Mouse (Mus musculus) kidney, postnatal 0 days (tissue): Measurements from ENCODE around the gene Tead2. TPM values are rescaled to one million over a fixed set of nuclear protein-coding genes. Genes with fewer than 3 reads are reported as not detected.

Source experiments
- ATAC-seq: fragments of 200-750 bp; cut with Nextera tagmentation; replicated peaks from 2 replicates; pipeline ENCODE4 v1.8.0; 2017; ENCODE audit warnings: low read depth, moderate number of reproducible peaks, moderate TSS enrichment, moderate library complexity; ENCODE audit not compliant: low FRiP score
- DNase-seq: peaks from one replicate; pipeline ENCODE4 v3.0.0-alpha.2; 2016; ENCODE audit warnings: low spot score
- H3K27ac ChIP-seq: fragments of 300-500 bp; sonication (generic); 2 replicates; pipeline ENCODE4 v1.5.1; 2014; ENCODE audit warnings: mild to moderate bottlenecking
- H3K27me3 ChIP-seq: fragments of 300-500 bp; sonication (generic); 2 replicates; pipeline ENCODE4 v1.6.1; 2014; ENCODE audit warnings: low read length, mixed read lengths; ENCODE audit not compliant: insufficient read depth
- H3K36me3 ChIP-seq: fragments of 300-500 bp; sonication (generic); 2 replicates; pipeline ENCODE4 v1.6.1; 2014; ENCODE audit warnings: low read length, mixed read lengths; ENCODE audit not compliant: insufficient read depth
- H3K4me1 ChIP-seq: fragments of 300-500 bp; sonication (generic); replicated peaks from 2 replicates; pipeline ENCODE4 v1.6.1; 2014; ENCODE audit warnings: antibody characterized with exemption, low read length, mixed read lengths; ENCODE audit not compliant: insufficient read depth
- H3K4me2 ChIP-seq: fragments of 300-500 bp; sonication (generic); 2 replicates; pipeline ENCODE4 v1.6.1; 2014; ENCODE audit warnings: mild to moderate bottlenecking, low read length, moderate library complexity, mixed read lengths
- H3K4me3 ChIP-seq: fragments of 300-500 bp; sonication (generic); replicated peaks from 2 replicates; pipeline ENCODE4 v1.5.1; 2014; ENCODE audit warnings: low read depth, low read length
- H3K9ac ChIP-seq: fragments of 300-500 bp; sonication (generic); 2 replicates; pipeline ENCODE4 v1.6.1; 2014; ENCODE audit warnings: low read depth, low read length
- H3K9me3 ChIP-seq: fragments of 300-500 bp; sonication (generic); replicated peaks from 2 replicates; pipeline ENCODE4 v1.6.1; 2016; ENCODE audit warnings: low read length, inconsistent platforms, mixed read lengths
- CTCF ChIP-seq: IDR thresholded peaks from 2 replicates; pipeline ENCODE4 v1.5.1; 2016; ENCODE audit warnings: antibody characterized with exemption, low read depth, mild to moderate bottlenecking, moderate library complexity
- WGBS: fragments of 180-500 bp; shearing (Covaris S2); extraction: QIAGEN DNeasy Blood & Tissue Kit; methylation state at CpG from one replicate; pipeline ENCODE4 v1.1.7; 2014; 5-methylcytosine and 5-hydroxymethylcytosine counted together
- polyA plus RNA-seq: library from polyadenylated mRNA; unstranded; fragments of >200 nt; fragmentation: Nextera tagmentation; extraction: Ambion mirVana; gene quantifications from 2 replicates; pipeline ENCODE4 v1.2.1, GENCODE M21; 2015

Gene Tead2
- polyA plus RNA-seq, 1 experiment from 2014 or later: 94.3 TPM

- no peaks in the 10 kb centered on the region for H3K9me3 ChIP-seq
- no peak overlapping the region for H3K4me2 ChIP-seq
- WGBS: 87% methylated on average over 18 of the region's 18 CpGs
- no peaks in the 10 kb centered on the region for H3K4me1 ChIP-seq
- no peak for DNase-seq
- H3K4me3 ChIP-seq: no peak overlapping the region
- H3K36me3 ChIP-seq: peaks cover 62% of the 10 kb centered on the region
- no peak overlapping the region for H3K27ac ChIP-seq
- TF ChIP-seq CTCF: no peak
- H3K9ac ChIP-seq: no peak overlapping the region
- no peak for ATAC-seq
- H3K27me3 ChIP-seq: no peaks in the 10 kb centered on the region
Observed at GRCm38 (mm10) chr7:45228548-45228947, 13.0 kb downstream of the Tead2 start.

GRCm38 (mm10) chr7:45229046-45229445 lies 13.5 kb downstream of the Tead2 start:
- H3K27me3 ChIP-seq: no peaks in the 10 kb centered on the region
- no peak overlapping the region for H3K27ac ChIP-seq
- 92% methylated on average over 8 of the region's 8 CpGs for WGBS
- DNase-seq: no peak
- no peak overlapping the region for H3K4me3 ChIP-seq
- peaks cover 61% of the 10 kb centered on the region for H3K36me3 ChIP-seq
- TF ChIP-seq CTCF: no peak
- peaks cover 3% of the 10 kb centered on the region for H3K4me1 ChIP-seq
- H3K9ac ChIP-seq: no peak overlapping the region
- ATAC-seq: no peak
- H3K9me3 ChIP-seq: no peaks in the 10 kb centered on the region
- no peak overlapping the region for H3K4me2 ChIP-seq

- Histone ChIP-seq H3K4me3 (no peak overlapping the region), H3K36me3 (peaks cover 61% of the 10 kb centered on the region), H3K27ac (no peak overlapping the region), H3K4me1 (peaks cover 9% of the 10 kb centered on the region), H3K27me3 (no peaks in the 10 kb centered on the region), H3K9ac (no peak overlapping the region), H3K9me3 (no peaks in the 10 kb centered on the region), H3K4me2 (no peak overlapping the region)
- no peak for DNase-seq
- WGBS: 88% methylated on average over 7 of the region's 7 CpGs
- no peak for ATAC-seq
- TF ChIP-seq CTCF: no peak
Observed at GRCm38 (mm10) chr7:45229459-45230203, 14.1 kb downstream of the Tead2 start.

- peaks cover 45% of the 10 kb centered on the region for H3K36me3 ChIP-seq
Observed at GRCm38 (mm10) chr7:45231192-45231591, 15.6 kb downstream of the Tead2 start.

GRCm38 (mm10) chr7:45231941-45232340 lies 16.4 kb downstream of the Tead2 start:
- Histone ChIP-seq H3K4me3 (no peak overlapping the region), H3K9ac (no peak overlapping the region), H3K4me1 (peaks cover 12% of the 10 kb centered on the region), H3K27ac (no peak overlapping the region), H3K4me2 (no peak overlapping the region), H3K27me3 (no peaks in the 10 kb centered on the region), H3K9me3 (no peaks in the 10 kb centered on the region), H3K36me3 (peaks cover 38% of the 10 kb centered on the region)
- ATAC-seq (no peak), DNase-seq (no peak)
- TF ChIP-seq CTCF: no peak
- 84% methylated on average over 11 of the region's 11 CpGs for WGBS

More at GRCm38 (mm10) chr7:45231192-45231591, 15.6 kb downstream of the Tead2 start:
- Histone ChIP-seq H3K27me3 (no peaks in the 10 kb centered on the region), H3K4me2 (no peak overlapping the region), H3K9ac (no peak overlapping the region), H3K9me3 (no peaks in the 10 kb centered on the region), H3K4me3 (no peak overlapping the region), H3K4me1 (peaks cover 12% of the 10 kb centered on the region), H3K27ac (no peak overlapping the region)
- no peak for DNase-seq
- ATAC-seq: no peak
- no peak for TF ChIP-seq CTCF
- WGBS: 86% methylated on average over 12 of the region's 12 CpGs

GRCm38 (mm10) chr7:45232716-45233465 lies 17.3 kb downstream of the Tead2 start:
- Histone ChIP-seq H3K36me3 (peaks cover 33% of the 10 kb centered on the region), H3K27me3 (no peaks in the 10 kb centered on the region), H3K27ac (no peak overlapping the region), H3K4me3 (no peak overlapping the region), H3K4me1 (peaks cover 12% of the 10 kb centered on the region), H3K4me2 (no peak overlapping the region), H3K9ac (no peak overlapping the region), H3K9me3 (no peaks in the 10 kb centered on the region)
- 59% methylated on average over 13 of the region's 13 CpGs for WGBS
- TF ChIP-seq CTCF: no peak
- ATAC-seq: no peak
- no peak for DNase-seq
